Mouse (Mus musculus) urinary bladder, adult 18-20 months (tissue): ENCODE results near the gene Hrc.

ENCODE experiments used
- DNase-seq, 2 experiments: peaks; one replicate each; pipeline ENCODE4 v3.0.0; 2022; ENCODE audit warnings: low spot score in 2 of 2, mixed read lengths in 2 of 2

The Hrc gene

GRCm38 (mm10) chr7:45335056-45335455 lies at the start of gene Hrc:
TSS of gene Hrc (plus strand) at chr7:45335290.
- no peak for DNase-seq

- DNase-seq, result no peak
These were observed 48.6 kb upstream of the Hrc start for GRCm38 (mm10) chr7:45286486-45286885.

GRCm38 (mm10) chr7:45296626-45297025 lies 38.5 kb upstream of the Hrc start:
- DNase-seq, result no peak

GRCm38 (mm10) chr7:45297563-45297962 lies 37.5 kb upstream of the Hrc start:
- DNase-seq, result no peak

- DNase-seq, result no peak
These were observed 35.3 kb upstream of the Hrc start for GRCm38 (mm10) chr7:45299752-45300151.

- DNase-seq, result peak; percentile 29 to 55
These were observed 34.8 kb upstream of the Hrc start for GRCm38 (mm10) chr7:45300270-45300669.

GRCm38 (mm10) chr7:45302626-45303025 lies 32.5 kb upstream of the Hrc start:
- DNase-seq, result no peak

DNA sequence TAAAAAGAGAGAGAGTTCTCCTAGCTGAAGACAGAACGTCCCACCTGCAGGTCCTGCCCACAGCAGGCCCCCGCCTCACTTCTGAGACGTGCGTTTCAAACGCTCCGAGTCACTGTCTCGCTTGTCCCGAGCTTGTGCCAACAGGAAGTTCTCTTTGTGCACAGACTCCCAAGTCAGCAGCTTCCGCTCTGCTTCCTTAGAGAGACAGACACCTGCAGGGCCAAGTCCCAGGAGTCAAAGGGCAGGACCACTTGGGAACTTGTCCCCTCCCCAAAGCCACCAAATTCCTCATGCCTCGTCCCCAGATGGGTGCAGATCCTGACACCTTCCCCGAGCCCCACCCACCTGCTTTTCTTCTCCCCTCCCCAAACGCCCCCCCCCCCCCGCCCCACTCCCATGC lies 30.2 kb upstream of the Hrc start:
- DNase-seq, result no peak

- peak in 1 of 2 experiments; percentile 26 for DNase-seq
These were observed 29.8 kb upstream of the Hrc start for GRCm38 (mm10) chr7:45305275-45305674.

DNA sequence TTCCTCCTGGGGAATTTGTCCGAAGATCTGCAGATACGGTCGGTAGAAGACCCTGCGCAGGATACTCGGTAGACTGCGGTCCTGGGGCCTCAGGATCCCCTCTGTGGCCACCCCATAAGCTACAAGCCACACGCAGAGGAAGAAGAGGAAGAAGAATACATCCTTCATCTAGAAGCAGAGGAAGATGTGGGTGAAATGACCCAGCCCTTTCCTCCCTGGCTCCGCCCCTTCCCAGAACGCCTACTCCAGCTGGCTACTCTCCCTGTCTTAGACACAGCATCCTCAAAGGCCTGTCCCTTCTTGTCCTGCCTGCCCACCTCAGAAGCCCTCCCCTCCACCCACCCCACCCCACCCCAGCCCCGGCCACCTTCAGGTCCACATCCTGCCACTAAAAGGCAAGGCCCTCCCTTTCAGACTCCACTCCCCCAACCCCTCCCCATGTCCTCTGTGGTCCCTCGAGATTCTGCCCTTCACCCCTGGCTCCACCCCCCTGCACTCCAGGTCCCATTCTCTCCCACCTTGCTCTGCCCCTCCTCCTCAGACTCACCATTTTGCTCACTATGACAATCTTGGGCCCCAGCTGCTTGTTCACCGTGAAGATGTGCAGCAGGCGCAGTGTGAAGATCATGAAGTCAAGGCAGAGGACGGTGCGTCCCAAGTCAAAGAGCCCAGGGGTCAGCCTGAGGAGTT lies 26.4 kb upstream of the Hrc start:
- no peak for DNase-seq

- DNase-seq, result no peak
These were observed 25.6 kb upstream of the Hrc start for GRCm38 (mm10) chr7:45309455-45309854.

- no peak for DNase-seq
These were observed 23.1 kb upstream of the Hrc start for GRCm38 (mm10) chr7:45312023-45312422.

DNA sequence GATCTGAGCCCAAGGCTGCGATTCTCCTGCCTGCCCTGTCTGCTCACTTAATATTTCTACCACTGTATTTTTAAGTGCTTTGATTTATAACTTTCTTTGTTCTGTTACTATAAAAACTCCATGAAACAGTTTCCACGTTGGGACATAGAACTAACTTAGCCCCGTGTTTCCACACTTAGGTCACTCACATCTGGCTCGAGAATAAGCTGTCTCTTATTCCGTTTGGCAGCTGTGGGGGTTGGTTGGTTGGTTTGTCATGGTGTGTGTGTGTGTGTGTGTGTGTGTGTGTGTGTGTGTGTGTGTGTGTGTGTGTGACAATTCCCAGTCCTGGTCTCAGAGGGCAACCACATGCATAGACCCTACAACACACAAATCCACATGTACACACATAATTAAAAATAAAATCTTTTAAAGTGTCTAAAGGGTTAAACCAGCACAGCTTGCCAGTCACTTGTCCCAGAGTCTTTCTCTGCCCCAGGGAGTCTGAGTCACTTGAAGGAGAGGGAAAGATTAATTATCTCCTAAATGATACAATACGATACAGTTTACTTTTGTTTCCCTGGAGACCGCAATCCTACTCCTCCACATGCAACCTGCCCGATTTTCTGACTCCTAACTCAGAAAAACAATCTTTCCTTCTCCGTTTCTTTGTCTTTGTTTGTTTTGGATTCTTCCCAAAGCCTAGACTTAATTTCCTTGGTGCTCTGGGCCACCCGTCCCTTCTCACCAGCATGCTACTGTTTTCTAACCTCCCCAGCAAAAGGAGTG lies 22.2 kb upstream of the Hrc start:
- DNase-seq, result no peak

GRCm38 (mm10) chr7:45313495-45313894 lies 21.6 kb upstream of the Hrc start:
- no peak for DNase-seq

GRCm38 (mm10) chr7:45315182-45315701 lies 19.8 kb upstream of the Hrc start:
- DNase-seq, result no peak

GRCm38 (mm10) chr7:45316536-45316935 lies 18.6 kb upstream of the Hrc start:
- DNase-seq, result no peak

GRCm38 (mm10) chr7:45322245-45322644 lies 12.8 kb upstream of the Hrc start:
- no peak for DNase-seq

- no peak for DNase-seq
These were observed 12.0 kb upstream of the Hrc start for GRCm38 (mm10) chr7:45323069-45323468.

DNA sequence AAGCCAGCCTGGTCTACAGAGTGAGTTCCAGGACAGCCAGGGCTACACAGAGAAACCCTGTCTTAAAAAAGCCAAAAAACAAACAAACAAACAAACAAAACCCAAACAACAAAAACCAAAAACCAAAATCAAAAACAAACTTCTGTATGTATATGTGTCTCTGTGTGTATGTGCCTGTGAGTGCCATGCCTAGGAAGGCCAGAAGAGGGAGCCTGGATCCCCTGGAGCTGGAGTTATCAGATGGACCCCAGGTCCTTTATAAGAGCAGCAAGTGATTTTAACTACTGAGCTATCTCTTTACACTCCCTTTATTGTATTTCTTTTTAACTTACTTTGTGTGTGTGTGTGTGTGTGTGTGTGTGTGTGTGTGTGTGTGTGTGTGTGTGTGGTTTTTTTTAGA lies 9.3 kb upstream of the Hrc start:
- no peak for DNase-seq

DNA sequence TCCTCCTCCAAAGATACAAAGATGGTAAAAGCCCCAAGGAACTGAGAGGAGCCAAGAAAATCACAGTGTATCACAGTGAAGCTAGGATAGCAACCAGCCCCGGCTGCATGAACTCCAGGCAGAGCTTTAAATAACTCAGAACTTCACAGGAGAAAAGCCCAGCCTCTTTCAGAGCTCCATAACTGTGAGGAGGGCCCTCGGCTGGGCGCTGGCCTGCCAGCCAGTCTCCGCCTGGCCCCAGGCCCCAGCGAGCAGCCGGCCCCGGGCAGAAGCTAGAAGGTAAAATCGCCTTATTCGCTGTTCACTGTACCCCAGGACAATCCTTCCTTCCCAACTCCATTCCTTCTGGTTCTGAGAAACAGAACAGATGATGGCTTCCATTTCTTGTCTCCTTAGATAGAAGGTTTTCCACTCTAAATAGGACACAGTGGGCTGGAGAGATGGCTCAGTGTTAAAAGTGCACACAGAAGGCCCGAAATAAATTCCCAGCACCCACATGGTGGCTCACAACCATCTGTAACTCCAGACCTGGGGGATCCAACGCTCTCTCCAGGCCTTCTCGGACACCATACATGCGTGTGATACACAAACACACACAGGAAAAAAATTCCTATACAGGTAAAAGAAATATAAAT lies 6.1 kb upstream of the Hrc start:
- DNase-seq, result no peak

GRCm38 (mm10) chr7:45331502-45331901 lies 3.6 kb upstream of the Hrc start:
- no peak for DNase-seq

GRCm38 (mm10) chr7:45332685-45333425 lies 2.2 kb upstream of the Hrc start:
- peak in 1 of 2 experiments; percentile 29 for DNase-seq
